Mouse (Mus musculus) right cerebral cortex, postnatal 36 days (tissue): ENCODE measurements around the gene Pola2.

Experiments used
- DNase-seq, 2 experiments: peaks; one replicate each; pipeline ENCODE4 v3.0.0; 2022; ENCODE audit warnings: low spot score in 2 of 2, mixed read lengths in 1 of 2

Gene Pola2

GRCm38 (mm10) chr19:5965280-5965679, 1.3 kb upstream of the Pola2 start:
- peak; percentile 33 to 41 for DNase-seq

DNA sequence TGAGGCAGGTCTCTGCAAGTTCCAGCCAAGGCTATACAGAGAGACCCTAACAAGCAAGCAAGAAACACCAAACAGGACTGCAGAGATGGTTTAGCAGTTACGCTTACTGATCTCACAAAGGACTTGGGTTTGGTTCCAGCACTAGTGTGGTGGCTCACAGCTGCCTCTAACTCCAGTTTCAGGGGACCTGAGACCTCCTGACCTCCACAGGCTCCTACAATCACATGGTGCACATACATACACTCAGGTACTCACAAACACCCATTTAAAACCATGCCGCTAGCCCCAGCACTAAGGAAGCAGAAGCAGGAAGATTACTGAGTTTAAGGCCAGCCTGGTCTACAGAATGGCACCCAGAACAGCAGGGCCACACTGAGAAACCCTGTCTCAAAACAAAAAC, 802 bp upstream of the Pola2 start:
- DNase-seq = no peak

DNA sequence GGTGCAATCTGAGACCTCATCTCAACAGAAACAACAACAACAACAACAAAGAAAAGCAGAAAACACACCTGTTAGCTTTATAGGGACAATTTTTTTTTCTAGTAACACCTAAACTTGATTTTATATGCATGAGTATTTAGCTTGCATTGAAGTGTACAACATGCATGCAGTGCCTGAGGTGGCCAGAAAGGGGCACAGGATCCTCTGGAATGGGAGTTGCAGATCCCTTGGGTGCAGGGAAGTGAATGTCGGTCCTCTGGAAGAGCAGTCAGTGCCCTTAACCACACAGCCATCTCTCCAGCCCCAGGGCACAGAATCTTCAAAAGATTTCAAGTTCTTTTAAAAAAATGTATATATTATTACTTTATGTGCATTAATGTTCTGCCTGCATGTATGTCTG, 1.4 kb downstream of the Pola2 start:
- no peak for DNase-seq

- no peak for DNase-seq
Measured at GRCm38 (mm10) chr19:5957371-5957770, 6.6 kb downstream of the Pola2 start.

GRCm38 (mm10) chr19:5956685-5957084, 7.3 kb downstream of the Pola2 start:
- peak; percentile 17 to 22 for DNase-seq

DNA sequence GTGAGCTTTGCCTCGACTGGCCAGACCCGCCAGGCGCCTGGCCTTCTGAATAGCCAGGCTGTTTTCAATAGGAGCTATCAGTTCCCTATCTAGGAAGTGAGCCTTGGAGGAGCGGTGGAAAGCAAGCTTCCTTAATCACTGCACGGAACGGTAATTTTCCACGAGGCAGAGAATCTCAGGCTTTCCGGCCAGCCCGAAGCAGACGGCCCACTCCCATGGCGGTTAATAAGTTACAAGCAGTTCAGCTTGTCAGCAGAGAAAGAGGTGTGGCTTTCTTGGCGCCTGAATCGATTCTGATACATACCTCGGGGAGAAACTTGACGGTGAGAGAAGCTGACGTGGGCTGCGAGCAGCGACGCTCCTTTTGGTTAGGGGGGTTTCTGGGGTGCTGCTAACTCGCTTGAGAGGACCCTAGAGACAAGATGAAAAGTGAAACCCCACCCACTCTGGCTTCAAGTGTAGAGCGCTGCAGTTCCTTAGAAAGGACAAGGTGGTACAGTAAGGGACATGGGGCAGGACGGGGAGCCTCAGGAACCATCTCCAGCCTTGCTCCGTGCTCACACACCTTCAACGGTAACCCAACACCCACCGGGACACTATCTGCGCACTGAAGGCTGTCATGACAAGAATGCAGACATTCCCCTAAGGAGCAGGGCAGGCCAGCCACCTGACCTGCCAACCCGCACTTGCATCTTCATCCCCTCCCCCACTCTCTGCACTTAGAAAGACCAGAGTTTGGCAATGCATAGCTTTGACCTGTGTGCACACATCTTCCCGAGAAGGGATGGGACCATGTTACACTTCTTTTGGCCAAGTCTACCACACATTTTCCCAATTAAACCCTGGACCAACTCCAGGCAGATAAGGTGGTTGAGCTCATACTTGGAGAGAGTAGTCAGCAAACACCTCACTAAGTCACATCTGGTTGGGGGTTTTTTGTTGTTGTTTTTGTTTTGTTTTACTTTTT, 8.0 kb downstream of the Pola2 start:
- no peak for DNase-seq

DNA sequence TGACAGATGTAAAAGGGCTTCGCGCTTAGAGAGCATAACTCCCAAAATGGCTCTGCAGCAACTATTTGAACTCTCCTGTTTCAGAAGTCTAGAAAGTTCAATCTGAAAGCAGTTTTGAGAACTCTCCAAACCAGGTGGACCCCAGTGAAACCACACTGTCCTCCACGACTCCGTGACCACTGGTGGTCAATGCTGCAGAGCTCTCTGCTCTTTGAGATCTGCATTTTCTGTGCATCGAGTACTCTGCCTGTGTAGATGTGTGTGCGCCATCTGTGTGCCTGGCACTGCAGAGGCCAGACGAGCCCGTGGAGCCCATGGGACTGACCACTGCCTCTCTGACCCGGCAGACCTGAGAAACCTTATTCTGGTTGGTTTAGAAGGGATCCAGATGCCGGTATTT, 9.1 kb downstream of the Pola2 start:
- no peak for DNase-seq

DNA sequence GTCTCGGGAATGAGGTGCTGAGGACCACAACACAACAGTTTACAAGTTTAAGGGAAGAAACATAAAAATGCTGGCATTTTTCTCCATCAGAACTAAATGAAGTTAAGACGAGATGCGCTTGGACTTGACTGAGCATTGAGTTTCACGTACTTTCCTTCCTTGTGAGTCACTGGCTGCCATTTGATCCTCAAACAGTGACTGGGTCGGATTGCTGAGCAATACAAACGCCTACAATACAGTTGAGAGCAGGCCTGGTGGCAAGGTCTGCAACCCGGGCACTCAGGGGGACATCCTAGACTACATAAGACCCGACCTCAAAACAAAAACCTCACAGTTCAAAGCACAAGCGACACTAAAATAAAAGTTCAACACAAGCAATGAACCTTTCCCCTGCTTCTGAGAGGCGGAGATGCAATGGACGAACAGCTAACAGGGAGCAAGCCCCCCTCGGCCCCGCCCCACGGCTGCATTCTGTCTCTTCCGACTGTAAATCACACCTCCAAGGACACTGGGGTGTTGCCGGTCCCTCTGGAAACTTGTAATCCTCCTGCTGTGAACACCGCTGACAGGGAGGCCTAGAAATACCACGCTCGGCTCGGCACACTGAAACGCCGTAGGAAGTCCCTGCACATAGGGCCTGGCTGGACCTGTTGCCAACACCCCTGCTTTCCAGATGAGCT, 9.8 kb downstream of the Pola2 start:
- no peak for DNase-seq

DNA sequence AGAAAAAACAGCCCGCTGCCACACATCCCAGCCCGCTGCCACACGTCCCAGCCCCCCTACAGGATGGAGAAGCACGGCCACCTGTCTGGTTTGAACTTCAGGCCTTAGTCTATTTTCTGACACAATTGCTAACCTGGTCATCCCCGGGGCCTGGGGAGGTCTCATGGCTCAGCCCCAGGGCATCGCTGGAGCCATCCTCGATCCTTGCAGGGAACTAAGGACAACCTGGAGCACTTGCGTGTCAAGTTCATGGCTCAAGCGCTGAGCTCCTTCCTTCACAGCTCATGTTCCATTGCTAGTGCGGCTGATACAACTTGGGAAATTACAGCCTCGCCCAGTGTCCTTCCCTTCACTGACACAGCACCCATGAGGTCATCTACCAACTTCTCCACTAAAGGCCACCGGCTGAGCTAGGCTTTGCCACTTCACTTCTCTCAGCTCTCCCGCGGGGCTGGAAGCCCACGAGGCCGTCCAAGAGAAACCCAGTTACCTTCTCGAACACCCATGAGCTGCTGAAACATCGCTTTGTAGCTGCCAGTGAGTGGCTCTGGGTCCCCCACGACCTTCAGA, 10.7 kb downstream of the Pola2 start:
- no peak for DNase-seq

DNA sequence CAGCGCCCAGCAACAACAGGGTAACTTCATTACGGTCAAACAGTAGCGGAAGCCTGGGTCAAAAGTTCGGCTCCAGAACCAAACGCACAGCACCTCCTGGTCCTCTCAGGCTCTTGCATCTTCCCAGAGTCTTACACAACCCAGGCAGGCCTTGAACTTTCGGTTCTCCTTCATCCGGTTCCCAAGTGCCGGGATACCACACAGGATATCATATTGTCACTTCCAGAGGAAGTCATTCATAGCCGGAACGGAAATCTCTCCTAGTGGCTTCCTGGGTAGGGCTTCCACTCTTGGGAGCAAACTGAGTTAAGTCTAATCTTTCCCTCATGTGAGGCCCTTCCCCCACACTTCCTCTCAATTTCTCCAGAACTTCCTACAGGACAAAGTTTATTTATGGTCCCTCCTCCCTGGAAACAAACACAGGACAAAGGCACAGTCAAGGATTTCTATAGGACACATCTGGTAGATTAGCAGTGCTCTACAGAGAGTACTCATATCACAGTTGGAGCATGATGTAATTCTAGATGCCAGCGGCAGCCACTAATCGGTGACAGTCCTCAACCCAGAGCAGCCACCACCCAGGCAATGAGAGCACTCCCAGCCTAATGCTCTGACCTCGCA, 11.8 kb downstream of the Pola2 start:
- DNase-seq = no peak

DNA sequence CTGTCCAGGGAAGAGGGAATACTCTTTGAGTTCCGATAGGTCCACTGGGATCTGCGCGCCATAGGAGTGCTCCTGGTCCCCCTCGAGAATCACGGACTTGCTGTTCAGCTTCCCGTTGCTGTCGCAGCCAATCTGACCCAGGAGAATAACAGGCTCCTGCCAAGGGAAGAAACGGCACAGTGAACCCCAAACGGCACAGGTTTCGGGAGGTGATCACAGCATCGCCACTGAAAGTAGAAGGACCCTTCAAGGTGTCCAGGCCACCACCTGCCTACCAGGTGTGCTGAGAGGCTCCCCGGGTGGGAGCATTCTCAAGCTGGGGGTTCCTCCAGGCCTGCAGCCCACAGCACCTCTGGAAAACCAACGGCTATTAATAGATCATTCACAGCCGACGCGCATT, 12.4 kb downstream of the Pola2 start:
- DNase-seq = no peak

GRCm38 (mm10) chr19:5950218-5950617, 13.8 kb downstream of the Pola2 start:
- no peak for DNase-seq

GRCm38 (mm10) chr19:5945891-5946290, 18.1 kb downstream of the Pola2 start:
- no peak for DNase-seq

- DNase-seq = peak; percentile 16 to 26
Measured at GRCm38 (mm10) chr19:5945027-5945426, 19.0 kb downstream of the Pola2 start.

DNA sequence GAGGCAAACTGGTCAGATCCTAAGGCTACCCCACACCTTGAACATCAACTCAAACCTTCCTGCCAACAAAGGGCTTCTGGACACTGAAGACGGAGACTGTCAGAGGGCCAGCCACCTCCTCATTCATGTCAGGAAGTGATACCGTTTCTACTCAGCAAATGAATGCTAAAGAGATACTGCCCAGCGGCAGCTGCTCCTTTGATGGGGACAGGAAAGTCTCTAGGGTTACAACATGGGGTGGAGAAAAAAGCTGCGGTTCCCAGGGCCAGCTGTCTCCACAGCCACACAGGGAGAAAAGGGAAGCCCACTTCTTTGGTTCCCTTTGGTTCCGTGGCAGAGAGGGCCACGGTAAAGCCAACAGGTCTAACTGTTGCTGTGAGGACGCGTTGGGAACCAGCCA, 19.9 kb downstream of the Pola2 start:
- DNase-seq = no peak

DNA sequence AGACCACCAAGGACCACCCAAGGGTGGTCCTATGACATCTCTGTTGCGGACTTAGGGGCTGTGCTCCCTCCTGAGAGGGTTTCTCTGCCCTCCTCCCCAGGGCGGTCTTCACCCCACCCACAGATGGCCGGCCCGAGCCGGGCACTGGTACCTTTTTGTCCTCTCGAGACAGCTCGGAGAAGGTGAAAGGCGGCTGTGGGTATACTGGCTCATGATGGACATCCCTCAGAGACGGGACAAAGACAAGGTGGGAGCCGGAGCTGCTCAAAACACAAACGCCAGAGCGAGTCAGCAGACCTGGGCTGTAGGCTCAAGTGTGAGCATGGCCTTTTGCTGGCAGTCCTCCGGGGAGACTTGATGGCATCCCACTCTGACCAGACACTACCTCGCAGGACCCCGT, 20.6 kb downstream of the Pola2 start:
- no peak for DNase-seq

- no peak for DNase-seq
Measured at GRCm38 (mm10) chr19:5942581-5942980, 21.4 kb downstream of the Pola2 start.

- no peak for DNase-seq
Measured at GRCm38 (mm10) chr19:5940656-5941055, 23.3 kb downstream of the Pola2 start.

DNA sequence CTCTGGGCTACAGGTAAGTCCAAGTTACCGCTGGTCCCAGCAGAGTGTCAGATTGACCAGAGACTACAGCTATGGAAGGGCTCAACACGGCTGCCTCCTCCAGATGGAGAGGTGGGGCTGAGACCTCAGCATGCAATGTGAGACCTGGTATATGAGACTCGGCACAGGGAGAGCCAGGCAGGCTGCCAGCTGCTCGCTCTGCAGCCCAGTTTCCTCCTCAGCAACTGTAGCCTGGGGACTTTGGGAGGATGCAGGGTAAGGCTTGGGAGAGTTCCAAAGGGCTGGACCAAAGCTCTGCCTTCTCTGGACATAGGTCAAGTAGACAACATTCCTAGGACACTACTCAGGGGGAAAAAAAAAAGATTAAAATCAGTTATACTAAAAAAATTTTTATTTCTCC, 23.8 kb downstream of the Pola2 start:
- DNase-seq = peak in 1 of 2 experiments; percentile 20

GRCm38 (mm10) chr19:5939715-5940114, 24.3 kb downstream of the Pola2 start:
- no peak for DNase-seq

DNA sequence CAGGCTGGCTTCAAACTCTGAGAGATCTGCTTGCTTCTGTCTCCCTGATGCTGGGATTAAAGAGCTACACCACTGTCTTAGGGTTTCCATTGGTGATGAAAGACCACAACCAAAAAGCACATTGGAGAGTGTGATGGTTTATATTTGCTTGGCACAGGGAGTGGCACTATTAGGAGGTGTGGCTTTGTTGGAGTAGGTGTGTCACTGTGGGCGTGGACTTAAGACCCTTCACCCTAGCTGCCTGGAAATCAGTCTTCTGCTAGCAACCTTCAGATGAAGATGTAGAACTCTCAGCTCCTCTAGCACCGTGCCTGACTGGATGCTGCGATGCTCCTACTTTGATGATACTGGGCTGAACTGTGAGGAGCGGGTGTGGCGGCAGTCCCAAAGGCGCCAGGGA, 25.5 kb downstream of the Pola2 start:
- DNase-seq = no peak

DNA sequence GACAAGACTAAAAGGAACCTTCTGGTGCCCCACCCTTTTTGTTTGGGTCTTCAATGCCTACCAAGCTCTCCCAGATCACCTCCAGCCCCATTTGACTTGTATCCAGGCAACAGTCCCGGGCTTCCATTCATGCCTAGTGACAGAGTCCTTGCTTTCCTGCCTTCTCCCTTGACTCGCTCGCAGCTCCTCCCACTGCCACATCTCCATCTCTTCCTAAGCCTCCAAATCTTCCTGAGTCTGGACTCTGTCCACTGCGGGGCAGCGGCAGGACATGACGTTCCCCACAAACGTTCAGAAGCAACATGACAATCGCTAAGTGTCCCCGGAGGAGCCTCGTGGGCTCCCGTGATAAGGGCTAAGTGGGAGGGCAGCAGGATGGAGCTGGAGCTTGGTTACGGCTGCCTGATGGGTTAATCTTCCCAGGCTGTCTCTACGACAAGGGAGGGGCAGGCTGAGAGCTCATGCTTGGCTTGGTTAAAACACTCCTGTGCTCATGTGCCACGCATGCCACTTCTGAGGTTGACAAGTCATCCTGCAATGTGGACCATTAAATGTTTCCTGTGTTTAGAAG, 26.1 kb downstream of the Pola2 start:
- no peak for DNase-seq
